Mouse (Mus musculus) urinary bladder, adult 2 months (tissue): ENCODE data around the gene Pycard. TPM values are rescaled to one million over a fixed set of nuclear protein-coding genes. Genes with fewer than 3 reads are reported as not detected.
A peak's percentile ranks its signal among the peaks of the same experiment; 100 is the strongest.
"Not testable (repeated sequence)": the region's sequence is repeated elsewhere in the genome, so short reads cannot be mapped to it uniquely, and the experiment has no call there.

Experiments used
- DNase-seq: peaks from one replicate; pipeline ENCODE4 v3.0.0; 2022; ENCODE audit warnings: low spot score
- polyA plus RNA-seq: library from polyadenylated mRNA; depleted of rRNA; stranded (reverse); fragments of >200 nt; gene quantifications from 2 replicates; pipeline ENCODE4 v1.2.3, GENCODE M21; 2012; rRNA removed

Gene Pycard
- 57.9 and 68.3 TPM in 2 replicates for polyA plus RNA-seq

DNA sequence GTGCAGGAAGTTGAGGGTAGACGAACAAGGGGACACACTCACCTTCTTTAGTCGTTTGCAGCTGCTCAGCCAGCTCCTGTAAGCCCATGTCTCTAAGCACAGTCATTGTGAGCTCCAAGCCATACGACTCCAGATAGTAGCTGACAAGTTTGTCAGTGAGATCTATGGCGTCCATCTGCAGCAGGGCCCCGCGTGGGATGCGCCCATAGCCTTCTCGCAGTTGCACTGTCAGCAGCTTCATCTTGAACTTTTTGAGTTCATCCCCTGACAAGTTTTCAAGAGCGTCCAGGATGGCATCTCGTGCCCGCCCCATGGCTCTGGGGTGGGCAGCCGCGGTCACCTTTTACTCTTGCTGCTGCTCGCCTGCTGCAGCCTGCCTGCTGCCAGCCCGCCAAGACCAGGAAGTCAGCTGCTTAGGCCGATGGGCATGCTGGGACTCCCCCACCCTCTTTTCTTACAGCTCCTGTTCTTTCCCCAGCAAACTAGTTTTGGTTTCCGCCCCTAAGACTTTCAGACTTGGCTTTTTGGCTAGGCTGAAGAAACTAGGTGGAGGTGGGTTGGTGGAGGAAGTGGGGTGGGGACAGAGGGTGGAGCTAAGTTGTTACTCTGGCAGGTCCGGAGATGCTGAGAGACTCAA is at the start of gene Pycard:
TSS of gene Pycard (minus strand) at position 527 of the 637 bp plus-strand sequence.
- peak; percentile 45 for DNase-seq

DNA sequence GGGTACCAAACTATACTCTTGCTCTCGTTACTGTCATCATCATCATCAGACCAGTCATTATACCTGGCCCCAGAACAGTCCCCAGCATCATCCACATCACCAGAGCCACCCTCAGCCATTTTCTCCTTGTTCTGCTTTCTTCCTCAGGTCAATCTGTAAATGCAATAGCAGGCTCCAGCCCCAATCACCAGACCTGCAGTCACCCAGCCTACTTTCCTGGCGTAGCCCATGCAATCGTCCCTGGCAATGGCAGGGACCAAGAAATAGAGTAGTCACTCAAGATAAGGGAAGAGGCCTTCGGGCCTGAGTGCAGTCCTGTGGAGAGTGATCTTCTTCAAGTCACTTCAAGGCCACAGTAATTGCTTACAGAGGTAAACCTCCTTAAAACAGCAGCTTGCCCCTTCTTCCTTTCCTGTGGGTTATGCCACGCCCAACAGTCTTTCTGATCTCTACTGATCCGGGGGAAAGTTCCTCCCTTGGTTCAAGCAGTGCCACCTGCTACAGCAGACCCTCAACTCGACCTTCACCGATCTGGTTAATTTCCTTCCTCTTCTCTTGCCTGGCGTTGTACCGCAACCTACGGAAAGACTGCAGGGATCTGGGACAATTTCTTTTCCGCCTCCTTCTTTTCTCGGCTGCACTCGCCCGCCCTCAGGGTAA is 48.6 kb upstream of the Pycard start:
- not testable (repeated sequence) for DNase-seq

DNA sequence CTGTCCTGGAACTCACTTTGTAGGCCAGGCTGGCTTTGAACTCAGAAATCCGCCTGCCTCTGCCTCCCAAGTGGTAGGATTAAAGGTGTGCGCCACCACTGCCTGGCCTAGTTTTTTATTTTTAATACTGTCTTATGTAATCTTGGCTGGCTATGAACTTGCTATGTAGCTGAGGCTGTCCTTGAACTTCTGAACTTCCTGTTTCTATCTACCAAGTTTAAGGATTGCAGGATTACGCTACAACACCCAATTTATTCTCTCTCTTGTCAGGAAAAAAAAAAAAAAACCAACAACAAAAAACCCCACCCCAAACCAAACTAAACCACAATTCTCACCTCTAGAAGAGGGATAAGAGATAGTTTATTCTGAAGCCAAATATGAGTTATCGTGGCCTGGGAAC is 39.9 kb upstream of the Pycard start:
- DNase-seq = no peak

DNA sequence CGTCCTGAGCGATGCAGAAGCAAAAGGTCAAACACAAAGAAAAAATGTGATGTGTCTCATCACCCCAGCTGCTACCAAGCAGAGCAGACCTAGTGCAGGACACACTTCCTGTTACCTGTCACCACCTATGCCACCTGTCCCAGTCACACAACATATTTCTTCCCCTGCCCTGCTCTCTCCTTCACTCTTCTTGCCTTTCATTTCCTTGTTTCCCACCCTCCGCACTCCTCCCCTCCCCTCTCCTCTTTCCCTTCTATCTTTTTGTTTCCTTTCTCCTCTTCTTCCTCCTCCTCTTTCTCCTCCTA is 39.3 kb upstream of the Pycard start:
- DNase-seq = no peak

DNA sequence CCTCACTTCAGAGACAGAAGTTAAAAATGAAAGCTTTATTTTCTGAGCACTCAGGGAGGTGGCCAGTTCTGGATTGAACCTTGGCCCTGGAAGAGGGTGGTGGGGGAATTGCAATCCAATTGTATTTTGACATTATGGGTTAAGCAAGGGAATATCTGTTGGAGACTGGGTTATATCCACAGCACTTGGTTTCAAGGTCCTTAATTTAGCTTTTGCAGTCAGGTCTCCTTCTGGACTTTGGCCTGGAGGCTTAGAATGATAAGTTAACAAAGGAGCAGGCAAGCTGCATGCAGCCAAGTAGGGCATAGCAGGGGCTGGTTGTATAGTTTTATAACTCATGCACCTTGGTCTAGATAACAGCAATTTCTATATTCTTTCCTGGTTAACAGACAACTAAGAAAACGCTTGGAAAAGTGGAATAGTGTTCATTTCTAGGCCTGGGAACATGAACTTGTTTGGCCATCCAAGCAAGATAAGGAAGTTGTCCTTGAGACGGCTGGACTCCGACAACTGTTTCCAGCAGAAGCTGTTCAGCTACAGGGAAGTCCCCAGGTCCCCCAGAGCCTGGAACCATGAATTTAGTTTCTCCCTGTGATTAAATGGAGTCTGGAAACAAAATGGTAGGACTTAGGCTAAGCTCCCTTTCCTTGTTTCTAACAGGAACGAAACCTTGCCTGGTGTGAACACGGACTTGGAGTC is 38.8 kb upstream of the Pycard start:
- DNase-seq = no peak

DNA sequence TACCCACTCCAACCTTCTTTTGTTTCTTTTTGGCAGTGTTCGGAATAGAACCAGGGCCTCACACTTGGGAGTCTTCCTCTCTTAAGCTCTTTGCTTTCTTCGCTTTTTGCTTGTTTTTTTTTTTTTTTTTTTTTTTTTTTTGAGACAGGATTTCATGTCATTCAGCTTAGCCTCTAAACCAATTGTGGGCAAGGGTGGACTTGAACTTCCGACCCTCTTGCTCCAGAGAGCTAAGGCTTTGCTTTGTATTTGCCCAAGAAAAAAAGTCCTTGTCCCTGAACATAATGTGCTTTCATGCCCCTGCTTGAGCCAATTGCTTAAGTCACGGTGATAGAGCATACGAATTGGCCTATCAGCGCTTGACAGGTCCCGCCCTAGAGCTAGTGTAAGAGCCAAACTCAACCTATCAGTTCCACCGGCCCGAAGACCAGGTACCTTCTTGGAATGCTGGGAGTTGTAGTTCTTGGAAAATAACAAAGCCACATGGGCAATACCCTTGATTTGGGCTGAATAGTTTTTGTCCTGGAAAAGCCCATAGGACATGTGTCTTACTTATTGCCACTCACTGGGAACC is 37.8 kb upstream of the Pycard start:
- no peak for DNase-seq

DNA sequence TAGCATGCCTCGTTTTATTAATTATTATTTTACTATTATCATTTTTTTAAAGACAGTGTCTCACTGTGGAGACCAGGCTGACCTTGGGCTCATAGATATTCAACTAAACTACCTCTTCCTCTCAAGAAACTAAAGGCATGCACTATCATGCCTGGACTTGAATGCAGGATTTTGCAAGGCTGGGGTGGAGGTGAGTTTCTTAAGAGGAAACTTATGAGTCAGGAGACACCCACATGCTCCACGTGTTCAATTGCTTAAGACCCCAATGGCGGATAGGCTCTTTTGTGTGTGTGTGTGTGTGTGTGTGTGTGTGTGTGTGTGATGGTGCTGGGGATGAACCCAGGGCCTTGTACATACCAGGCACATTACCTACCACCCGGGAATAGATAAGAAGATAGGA is 31.7 kb upstream of the Pycard start:
- DNase-seq = no peak

DNA sequence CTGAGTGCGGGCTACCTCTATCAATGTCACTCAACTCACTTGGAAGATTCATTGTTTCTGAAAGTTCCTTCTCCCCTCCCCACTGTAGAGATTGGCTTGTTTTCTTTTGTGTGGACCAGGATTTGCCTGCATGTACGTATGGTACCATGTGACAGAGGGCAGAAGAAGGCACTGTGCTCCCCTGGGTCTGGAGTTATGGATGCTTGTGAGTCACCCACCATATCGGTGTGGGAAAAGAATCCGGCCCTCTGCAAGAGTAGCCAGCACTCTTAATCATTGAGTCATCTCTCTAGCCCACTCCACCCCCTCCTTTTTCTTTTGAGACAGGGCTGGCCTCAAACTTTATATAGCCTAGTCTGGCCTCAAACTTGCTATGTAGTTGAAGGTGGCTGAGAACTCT is 31.3 kb upstream of the Pycard start:
- DNase-seq = no peak

DNA sequence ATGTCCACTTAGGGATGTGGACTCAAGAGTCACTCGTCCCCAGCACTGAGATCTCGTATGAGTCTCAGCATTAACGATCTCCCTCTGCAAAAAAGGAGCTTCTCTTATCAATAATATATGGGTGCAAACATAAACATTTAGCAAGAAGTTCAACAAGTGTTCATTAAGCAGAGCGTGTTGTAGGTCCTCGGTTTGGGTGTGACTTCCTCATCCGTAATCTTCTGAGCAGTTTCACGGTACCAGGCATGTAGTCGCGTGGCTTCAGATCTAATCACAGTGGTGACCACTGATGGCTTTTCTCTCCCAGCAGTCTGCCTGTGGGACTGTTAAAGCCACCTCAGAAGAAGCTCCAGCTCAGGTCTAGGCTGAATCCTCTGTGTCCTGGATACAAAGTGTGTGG is 30.7 kb upstream of the Pycard start:
- no peak for DNase-seq

DNA sequence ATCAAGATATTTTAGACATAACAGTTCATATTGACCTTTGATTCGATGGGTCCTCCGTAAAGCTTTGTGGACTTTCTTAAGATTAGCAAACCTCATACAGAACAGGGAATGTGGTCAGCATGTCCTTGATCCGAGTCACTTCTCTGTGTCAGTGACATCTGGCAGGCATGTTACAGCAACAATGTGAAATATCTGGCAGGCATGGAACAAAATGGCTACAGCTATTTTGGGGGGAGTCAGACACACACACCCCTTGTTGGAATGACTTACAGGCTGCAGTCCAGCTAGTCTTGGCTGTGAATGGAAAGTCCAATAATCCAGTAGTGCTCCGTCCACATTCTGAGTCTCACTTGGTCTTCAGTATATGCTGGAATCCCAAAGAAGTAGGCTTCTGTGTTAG is 29.9 kb upstream of the Pycard start:
- DNase-seq = no peak

DNA sequence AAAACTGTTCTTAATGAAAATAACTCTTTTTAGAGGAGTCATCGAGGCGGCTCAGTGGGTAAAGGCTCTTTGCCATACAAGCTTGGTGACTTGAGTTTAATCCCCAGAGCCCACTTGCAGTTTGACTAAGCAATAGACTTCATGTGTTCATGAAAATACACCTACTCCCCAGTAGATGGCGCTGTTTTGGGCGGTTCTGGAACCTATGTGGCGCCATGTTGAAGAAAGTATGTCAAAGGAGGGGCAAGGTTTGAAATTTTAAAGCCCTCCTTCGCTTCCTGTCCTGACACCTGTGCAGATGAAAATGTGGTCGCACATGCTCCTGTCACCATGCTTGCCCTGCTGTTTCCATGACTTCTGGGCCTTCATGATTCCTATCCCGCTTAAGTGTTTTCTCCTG is 29.3 kb upstream of the Pycard start:
- no peak for DNase-seq

DNA sequence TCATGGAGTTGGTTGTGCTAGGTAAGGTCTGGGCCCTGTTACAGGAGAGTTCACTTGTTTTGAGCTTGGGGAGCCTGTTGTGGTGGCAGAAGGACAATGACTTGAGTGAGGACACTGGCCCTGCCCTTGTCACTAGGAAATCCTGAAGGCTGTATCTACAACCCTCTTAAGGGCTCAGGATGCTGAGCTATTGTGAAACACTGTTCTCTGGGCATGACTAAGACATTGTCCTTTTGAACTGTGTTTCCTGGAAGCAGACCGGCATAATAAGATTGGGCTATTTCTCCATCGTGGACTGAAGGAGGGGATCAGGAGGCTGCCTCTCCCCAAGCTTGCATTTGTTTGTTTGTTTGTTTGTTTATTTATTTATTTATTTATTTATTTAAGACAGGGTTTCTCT is 25.5 kb upstream of the Pycard start:
- no peak for DNase-seq

DNA sequence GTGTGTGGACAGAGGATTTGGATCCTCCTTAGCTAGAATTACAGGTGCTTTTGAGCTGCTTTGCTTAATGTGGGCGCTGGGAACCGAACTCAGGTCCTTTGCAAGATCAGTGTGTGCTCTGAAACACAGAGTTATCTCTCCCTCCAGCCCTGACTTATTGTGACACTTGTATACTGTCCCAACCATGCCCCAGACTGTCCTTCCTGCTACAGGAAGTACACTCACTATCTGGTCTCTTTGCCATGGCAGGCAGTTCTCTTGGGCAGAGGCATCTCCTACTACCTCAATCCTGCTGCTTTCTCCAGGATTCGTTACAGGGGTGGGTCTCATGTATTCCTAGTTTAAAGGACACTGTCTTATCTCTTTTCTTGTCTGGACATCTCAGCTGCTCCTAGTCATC is 24.6 kb upstream of the Pycard start:
- DNase-seq = no peak

DNA sequence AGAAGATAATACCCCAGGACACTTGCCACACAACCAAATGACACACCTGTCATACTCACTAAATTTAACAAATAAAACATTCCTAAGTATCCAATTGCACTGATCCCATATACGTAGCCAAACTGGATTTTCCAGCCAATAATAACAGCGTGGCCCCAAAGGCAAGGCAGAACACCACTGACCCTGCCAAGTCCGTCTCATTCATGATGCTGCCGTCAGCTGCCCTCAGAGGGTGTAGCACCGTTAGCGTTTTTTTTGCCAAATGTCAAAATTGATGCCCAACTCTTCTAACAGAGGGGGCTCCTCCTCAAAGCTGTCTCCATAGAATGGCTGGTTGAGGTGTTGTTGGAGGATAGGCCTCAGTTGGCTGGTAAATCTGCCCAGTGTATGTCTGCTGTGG is 23.0 kb upstream of the Pycard start:
- no peak for DNase-seq

DNA sequence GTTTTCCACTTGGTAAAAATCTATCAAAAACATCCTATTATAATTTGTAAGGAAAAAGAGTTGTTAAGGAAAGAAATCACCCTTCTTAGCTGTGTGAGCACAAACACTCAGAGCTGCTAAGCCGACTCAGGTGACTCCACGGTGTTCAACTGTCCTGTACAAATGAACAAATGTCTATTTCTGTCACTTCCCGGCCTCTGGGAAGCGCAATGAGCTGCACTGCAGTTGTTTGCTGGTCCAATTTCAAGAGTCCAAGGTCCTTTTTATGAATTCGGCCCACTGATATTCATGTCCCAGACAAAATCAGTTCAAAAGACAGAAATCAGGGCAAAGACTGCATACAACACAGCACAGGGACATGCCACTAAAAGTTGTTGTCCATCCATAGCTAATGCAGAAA is 22.5 kb upstream of the Pycard start:
- not testable (repeated sequence) for DNase-seq

DNA sequence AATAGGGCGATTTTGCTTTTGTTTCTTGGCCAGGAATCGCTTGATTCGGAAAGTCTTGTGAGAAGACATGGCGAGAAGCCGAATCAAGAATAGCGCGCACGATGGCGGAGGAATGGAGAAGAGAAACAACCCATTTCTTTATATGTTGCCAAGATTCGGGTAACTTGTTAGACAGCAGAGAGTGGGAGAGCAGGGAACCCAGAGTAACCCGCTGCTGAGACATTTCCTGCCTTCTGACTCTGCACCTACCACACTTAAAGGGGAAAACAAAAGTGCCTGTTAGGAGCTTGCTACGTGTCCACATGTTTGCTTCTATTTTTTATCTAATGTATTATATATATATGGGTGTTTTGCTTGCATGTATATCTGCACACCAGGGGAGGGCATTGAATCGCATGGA is 19.4 kb upstream of the Pycard start:
- no peak for DNase-seq

DNA sequence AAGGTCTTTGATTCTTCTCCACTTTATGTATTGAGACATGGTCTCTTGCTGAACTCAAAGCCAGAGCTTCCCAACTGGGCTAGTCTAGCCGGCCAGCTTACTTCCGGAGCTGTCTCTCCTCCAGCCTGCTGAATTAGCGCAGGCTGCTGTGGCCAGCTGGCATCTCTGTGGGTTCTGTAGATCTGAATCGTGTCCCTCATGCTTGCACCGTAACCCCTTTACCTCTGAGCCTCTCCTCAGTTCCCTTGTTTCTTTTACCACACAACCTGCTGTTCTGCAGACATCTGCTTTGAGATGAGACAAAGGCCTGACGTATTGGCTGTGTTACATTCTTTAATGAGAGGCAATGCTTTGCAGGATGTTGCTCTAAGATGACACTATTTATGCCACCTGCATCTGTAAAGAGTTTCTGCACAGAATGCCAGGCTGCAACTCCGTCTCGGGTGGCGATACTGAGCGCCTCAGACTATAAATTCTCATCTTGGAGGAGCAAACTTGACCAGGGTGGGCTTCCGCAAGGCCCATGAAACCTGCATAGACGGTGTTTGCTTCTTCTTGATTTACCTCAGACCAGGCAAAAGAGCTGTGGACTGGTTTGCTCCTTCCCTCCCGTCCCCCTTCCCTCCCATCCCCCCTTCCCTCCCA is 18.6 kb upstream of the Pycard start:
- no peak for DNase-seq

DNA sequence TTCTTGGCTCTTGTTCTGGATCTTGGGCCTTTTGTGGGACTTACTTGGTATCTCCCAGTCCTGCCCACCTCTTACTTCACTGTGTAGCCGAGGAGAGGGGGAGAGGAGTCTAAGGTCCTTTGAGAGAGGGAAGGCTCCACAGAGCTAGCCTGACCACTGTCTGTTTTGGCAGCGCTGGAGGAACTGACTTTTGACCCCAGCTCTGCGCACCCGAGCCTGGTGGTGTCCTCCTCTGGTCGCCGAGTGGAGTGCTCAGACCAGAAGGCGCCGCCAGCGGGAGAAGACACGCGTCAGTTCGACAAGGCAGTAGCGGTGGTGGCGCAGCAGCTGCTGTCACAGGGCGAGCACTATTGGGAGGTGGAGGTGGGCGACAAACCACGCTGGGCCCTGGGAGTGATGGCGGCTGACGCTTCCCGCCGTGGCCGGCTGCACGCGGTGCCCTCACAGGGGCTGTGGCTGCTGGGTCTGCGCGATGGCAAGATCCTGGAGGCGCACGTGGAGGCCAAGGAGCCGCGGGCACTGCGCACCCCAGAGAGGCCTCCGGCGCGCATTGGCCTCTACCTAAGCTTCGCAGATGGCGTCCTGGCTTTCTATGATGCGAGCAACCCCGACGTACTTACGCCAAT is 16.2 kb upstream of the Pycard start:
- DNase-seq = no peak

DNA sequence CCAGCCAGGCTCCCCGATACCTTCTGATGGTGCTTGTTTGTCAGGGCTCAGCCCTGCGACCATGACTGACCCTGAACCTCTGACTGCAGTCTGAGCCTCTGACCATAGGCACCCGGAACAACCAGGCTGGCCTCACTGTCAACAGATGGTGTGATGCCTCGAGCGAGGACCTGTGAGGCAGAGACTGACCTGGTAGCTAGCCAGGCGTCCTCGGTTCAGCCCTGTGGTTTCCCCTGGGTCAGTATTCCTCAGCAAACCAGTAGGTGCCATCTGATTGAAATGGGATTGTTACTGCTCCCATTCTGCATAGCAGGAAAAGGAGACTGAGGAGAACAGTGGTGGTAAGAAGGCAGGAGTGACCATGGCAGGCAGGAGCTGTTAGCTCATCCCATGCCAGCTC is 12.5 kb upstream of the Pycard start:
- no peak for DNase-seq

DNA sequence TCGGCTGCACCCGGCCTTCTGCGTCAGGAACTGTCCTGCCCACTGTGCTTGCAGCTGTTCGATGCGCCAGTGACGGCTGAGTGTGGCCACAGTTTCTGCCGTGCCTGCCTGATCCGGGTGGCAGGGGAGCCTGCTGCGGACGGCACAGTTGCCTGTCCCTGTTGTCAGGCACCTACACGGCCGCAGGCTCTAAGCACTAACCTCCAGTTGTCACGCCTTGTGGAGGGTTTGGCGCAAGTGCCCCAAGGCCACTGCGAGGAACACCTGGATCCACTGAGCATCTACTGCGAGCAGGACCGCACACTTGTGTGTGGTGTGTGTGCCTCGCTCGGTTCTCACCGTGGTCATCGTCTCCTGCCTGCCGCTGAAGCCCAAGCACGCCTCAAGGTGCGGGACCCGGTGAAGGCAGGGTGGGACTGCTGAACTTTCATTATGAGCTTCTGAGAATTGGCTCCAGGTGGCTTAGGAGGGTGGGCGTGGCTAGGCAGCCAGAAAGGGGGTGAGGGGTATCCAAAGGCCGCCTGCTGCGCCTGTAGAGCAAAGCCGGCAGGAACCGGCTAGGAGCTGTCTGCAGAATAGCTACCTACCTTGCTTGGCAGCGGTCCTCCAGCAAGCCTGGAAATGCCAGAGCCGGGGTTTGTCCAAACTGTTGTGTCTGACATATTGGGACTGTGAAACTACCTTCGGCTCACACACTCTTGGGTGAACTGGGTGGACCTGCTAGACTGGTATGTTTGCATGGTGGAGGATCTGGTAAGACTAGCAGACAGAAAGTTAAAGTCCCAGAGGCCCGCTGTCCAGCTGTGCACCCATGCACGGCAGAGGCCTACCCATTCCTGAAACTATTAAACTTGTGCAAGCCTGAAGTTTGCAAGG is 11.1 kb upstream of the Pycard start:
- DNase-seq = peak; percentile 44

DNA sequence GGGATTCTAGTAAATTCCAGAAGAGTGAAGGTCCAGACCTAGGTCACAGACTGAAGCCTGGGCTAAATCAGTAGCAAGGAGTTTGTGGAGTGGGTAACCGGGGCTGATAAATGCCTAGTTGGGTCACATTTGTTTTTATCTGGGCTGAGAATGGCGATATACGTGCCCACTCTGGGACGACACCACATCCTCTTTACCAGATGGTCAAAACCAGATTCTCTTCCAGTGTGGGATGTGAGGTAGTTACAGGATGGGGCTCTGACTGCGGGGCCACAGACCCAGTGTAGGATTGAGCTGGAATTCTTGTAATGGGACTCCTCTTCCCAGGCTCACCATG is 10.5 kb upstream of the Pycard start:
- DNase-seq = no peak
